ENCODE assay signal across 8 mouse cellular contexts in genomic region chr1:179546551-179546917, GRCm38 (mm10). TPM values are rescaled to one million over a fixed set of nuclear protein-coding genes. Genes with fewer than 3 reads are reported as not detected.
DNase-seq lines count a peak whose midpoint lies in the region; ATAC-seq and TF ChIP-seq lines count a peak whose summit lies in the region.

No protein-coding gene starts in this region.

- TF ChIP-seq CTCF in layer of hippocampus, adult 2 months (conservative IDR thresholded peaks at IDR 0.05), result peak; percentile 39

- ATAC-seq in megakaryocyte-erythroid progenitor cell, adult 5-6 weeks (replicated peaks; ENCODE audit: low FRiP score, low TSS enrichment, poor library complexity, severe bottlenecking), result peak; percentile 65

- under 1% methylated on average over 44 of the region's 44 CpGs for WGBS in hindbrain, embryonic 10.5 days

- H3K27me3 ChIP-seq in hindbrain, embryonic 10.5 days (ENCODE audit: insufficient read depth, poor library complexity, severe bottlenecking), result no peaks in the 10 kb centered on the region

- peaks cover 31% of the 10 kb centered on the region for H3K4me1 ChIP-seq in hindbrain, embryonic 10.5 days (replicated peaks)

- peak; percentile 63 to 67 for DNase-seq in layer of hippocampus, adult 2 months (ENCODE audit: low spot score in 2 of 2)
- no peak for DNase-seq in layer of hippocampus, postnatal 36 days
- peak; percentile 69 for DNase-seq in brain, adult 2 months (ENCODE audit: low read depth, low spot score)
- DNase-seq in hindbrain, embryonic 10.5 days (ENCODE audit: low spot score), result no peak
- no peak for DNase-seq in cerebellum, adult 11 months
- DNase-seq in right cerebral cortex, adult 18-20 months, result no peak
- DNase-seq in embryo, embryonic 10.5 days (ENCODE audit: low spot score), result no peak

- H3K27ac ChIP-seq in layer of hippocampus, adult 2 months, result peak overlapping the region; percentile 98
- peak overlapping the region; percentile 94 for H3K27ac ChIP-seq in hindbrain, embryonic 10.5 days

- H3K9me3 ChIP-seq in hindbrain, embryonic 10.5 days, result no peaks in the 10 kb centered on the region

- peak overlapping the region; percentile 89 for H3K4me3 ChIP-seq in layer of hippocampus, adult 2 months
- H3K4me3 ChIP-seq in hindbrain, embryonic 10.5 days, result peak overlapping the region; percentile 85

- H3K36me3 ChIP-seq in hindbrain, embryonic 10.5 days, result no peaks in the 10 kb centered on the region

RNA-seq across cellular contexts. Expression of gene Cnst, which starts 0.4 kb away (rescaled TPM):
- total RNA-seq in layer of hippocampus, adult 2 months (2021), result 10 to 100 TPM; 31.9 to 34.4 TPM
- 10 to 100 TPM; 32.9 to 36.2 TPM for total RNA-seq in layer of hippocampus, postnatal 36 days (2021)
- 21.4 and 21.6 TPM in 2 replicates for polyA plus RNA-seq in hindbrain, embryonic 10.5 days (2016; fragmentation: Nextera tagmentation; extraction: Ambion mirVana)
- 18.3 and 21.0 TPM in 2 replicates for total RNA-seq in megakaryocyte-erythroid progenitor cell, adult 5-6 weeks (2014; fragmentation: Nextera tagmentation)
- total RNA-seq in megakaryocyte-erythroid progenitor cell, adult 5-6 weeks (2017), result 16.3 and 18.4 TPM in 2 replicates

RNA-seq across cellular contexts. Expression of gene Tfb2m, which starts 0.5 kb away (rescaled TPM):
- total RNA-seq in layer of hippocampus, adult 2 months (2021), result 10 to 100 TPM; 21.0 to 24.8 TPM
- total RNA-seq in layer of hippocampus, postnatal 36 days (2021), result 10 to 100 TPM; 27.0 to 27.4 TPM
- 18.2 and 22.0 TPM in 2 replicates for polyA plus RNA-seq in hindbrain, embryonic 10.5 days (2016; fragmentation: Nextera tagmentation; extraction: Ambion mirVana)
- total RNA-seq in megakaryocyte-erythroid progenitor cell, adult 5-6 weeks (2014; fragmentation: Nextera tagmentation), result 30.4 and 44.8 TPM in 2 replicates
- total RNA-seq in megakaryocyte-erythroid progenitor cell, adult 5-6 weeks (2017), result 57.7 and 77.9 TPM in 2 replicates

RNA-seq across cellular contexts. Expression of gene Smyd3, which starts 28.7 kb away (rescaled TPM):
- total RNA-seq in layer of hippocampus, adult 2 months (2021), result 10 to 100 TPM; 21.1 to 24.5 TPM
- total RNA-seq in layer of hippocampus, postnatal 36 days (2021), result 10 to 100 TPM; 21.7 to 23.7 TPM
- polyA plus RNA-seq in hindbrain, embryonic 10.5 days (2016; fragmentation: Nextera tagmentation; extraction: Ambion mirVana), result 17.8 and 18.0 TPM in 2 replicates
- 32.2 and 48.9 TPM in 2 replicates for total RNA-seq in megakaryocyte-erythroid progenitor cell, adult 5-6 weeks (2014; fragmentation: Nextera tagmentation)
- total RNA-seq in megakaryocyte-erythroid progenitor cell, adult 5-6 weeks (2017), result 22.6 and 25.8 TPM in 2 replicates

Comparison
In these comparisons a context has a peak if more than half of its experiments do, and no peak if none do; other contexts are left out.
1. DNase-seq: peak in layer of hippocampus, adult 2 months (2 of 2) and brain, adult 2 months (single experiment); none in layer of hippocampus, postnatal 36 days (0 of 2), hindbrain, embryonic 10.5 days (single experiment), cerebellum, adult 11 months (single experiment), right cerebral cortex, adult 18-20 months (single experiment) and embryo, embryonic 10.5 days (single experiment).